Mouse (Mus musculus) liver, embryonic 11.5 days (tissue): ENCODE measurements at regions not wholly inside any gene's neighbourhood (a gene's known extent, or its start where the extent isn't known, plus 50 kb on each side); places are given as distances from the start of the nearest gene placed in this dataset.

Experiments used
- ATAC-seq: fragments of 200-750 bp; cut with Nextera tagmentation; replicated peaks from 2 replicates; pipeline ENCODE4 v1.8.0; 2017; ENCODE audit warnings: moderate number of reproducible peaks, mild to moderate bottlenecking, moderate TSS enrichment, moderate library complexity; ENCODE audit not compliant: low FRiP score
- DNase-seq: peaks from one replicate; pipeline ENCODE4 v3.0.0-alpha.2; 2017; ENCODE audit warnings: low spot score
- H3K27ac ChIP-seq: fragments of 300-500 bp; sonication (generic); 2 replicates; pipeline ENCODE4 v1.5.1; 2014; ENCODE audit warnings: mild to moderate bottlenecking, low read depth, low read length, control low read depth
- H3K27me3 ChIP-seq: fragments of 300-500 bp; sonication (generic); replicated peaks from 2 replicates; pipeline ENCODE4 v1.6.1; 2014; ENCODE audit warnings: low read length, mixed read lengths; ENCODE audit not compliant: control insufficient read depth, insufficient read depth
- H3K36me3 ChIP-seq: fragments of 300-500 bp; sonication (generic); 2 replicates; pipeline ENCODE4 v1.6.1; 2014; ENCODE audit warnings: mild to moderate bottlenecking, low read length, moderate library complexity, mixed read lengths; ENCODE audit not compliant: control insufficient read depth, insufficient read depth
- H3K4me1 ChIP-seq: fragments of 300-500 bp; sonication (generic); replicated peaks from 2 replicates; pipeline ENCODE4 v1.6.1; 2014; ENCODE audit warnings: low read length, mixed read lengths; ENCODE audit not compliant: control insufficient read depth, insufficient read depth
- H3K4me2 ChIP-seq: fragments of 300-500 bp; sonication (generic); 2 replicates; pipeline ENCODE4 v1.6.1; 2014; ENCODE audit warnings: mild to moderate bottlenecking, control low read depth, moderate library complexity
- H3K4me3 ChIP-seq: fragments of 300-500 bp; sonication (generic); 2 replicates; pipeline ENCODE4 v1.5.1; 2014; ENCODE audit warnings: low read depth, low read length, control low read depth
- H3K9ac ChIP-seq: fragments of 300-500 bp; sonication (generic); 2 replicates; pipeline ENCODE4 v1.6.1; 2014; ENCODE audit warnings: low read depth, low read length, control low read depth
- H3K9me3 ChIP-seq: fragments of 300-500 bp; sonication (generic); 2 replicates; pipeline ENCODE4 v1.6.1; 2016; ENCODE audit warnings: low read length, inconsistent platforms, mixed read lengths; ENCODE audit not compliant: control insufficient read depth
- WGBS: fragments of 180-500 bp; shearing (Covaris S2); extraction: QIAGEN DNeasy Blood & Tissue Kit; methylation state at CpG from one replicate; pipeline ENCODE4 v1.1.7; 2014; 5-methylcytosine and 5-hydroxymethylcytosine counted together

- ATAC-seq (no peak), DNase-seq (no peak)
- H3K9me3 ChIP-seq: no peaks in the 10 kb centered on the region
- no peaks in the 10 kb centered on the region for H3K4me1 ChIP-seq
- no peak overlapping the region for H3K4me2 ChIP-seq
- no peak overlapping the region for H3K4me3 ChIP-seq
- no peak overlapping the region for H3K9ac ChIP-seq
- H3K27ac ChIP-seq: no peak overlapping the region
- no peaks in the 10 kb centered on the region for H3K27me3 ChIP-seq
- no peaks in the 10 kb centered on the region for H3K36me3 ChIP-seq
- 69% methylated on average over 6 of the region's 6 CpGs for WGBS
Measured at GRCm38 (mm10) chr3:52576703-52577244, 308.6 kb downstream of the Foxo1 start.

DNA sequence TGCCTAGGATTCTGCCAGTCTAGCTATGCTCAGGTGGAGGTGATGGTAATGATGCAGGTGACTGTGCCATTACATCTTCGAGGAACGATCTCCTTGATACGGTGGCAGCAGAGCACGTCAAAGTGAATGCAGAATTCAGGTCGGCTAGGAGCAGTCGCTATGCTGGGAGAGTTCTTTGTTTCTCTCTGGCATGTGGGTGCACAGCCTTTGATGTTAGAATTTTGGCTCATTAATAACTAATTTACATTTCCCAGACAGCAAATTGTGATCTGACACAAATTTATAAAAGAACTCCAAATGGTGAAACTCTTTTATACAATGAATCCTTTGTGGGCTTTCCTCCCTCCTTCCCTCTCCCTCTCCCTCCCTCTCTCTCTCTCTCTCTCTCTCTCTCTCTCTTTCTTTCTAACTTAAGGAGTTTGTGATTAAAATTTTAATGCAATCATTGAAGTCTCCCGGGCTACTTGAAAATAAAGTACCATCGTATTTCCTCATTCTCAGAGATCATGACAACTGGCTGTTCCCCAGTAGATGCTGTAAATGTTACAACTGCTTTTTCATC, 307.2 kb downstream of the Foxo1 start:
- no peak for DNase-seq
- H3K4me3 ChIP-seq: no peak overlapping the region
- no peaks in the 10 kb centered on the region for H3K27me3 ChIP-seq
- H3K9me3 ChIP-seq: no peaks in the 10 kb centered on the region
- no peak overlapping the region for H3K27ac ChIP-seq
- H3K4me2 ChIP-seq: no peak overlapping the region
- ATAC-seq: no peak
- no peaks in the 10 kb centered on the region for H3K4me1 ChIP-seq
- no peaks in the 10 kb centered on the region for H3K36me3 ChIP-seq
- H3K9ac ChIP-seq: no peak overlapping the region
- WGBS: 87% methylated on average over 8 of the region's 8 CpGs

GRCm38 (mm10) chr3:52574341-52574740, 306.2 kb downstream of the Foxo1 start:
- H3K9ac ChIP-seq: no peak overlapping the region
- no peak for DNase-seq
- no peaks in the 10 kb centered on the region for H3K4me1 ChIP-seq
- no peak overlapping the region for H3K4me2 ChIP-seq
- H3K9me3 ChIP-seq: no peaks in the 10 kb centered on the region
- H3K27ac ChIP-seq: no peak overlapping the region
- WGBS: 82% methylated on average over 6 of the region's 6 CpGs
- no peaks in the 10 kb centered on the region for H3K27me3 ChIP-seq
- H3K36me3 ChIP-seq: no peaks in the 10 kb centered on the region
- no peak for ATAC-seq
- no peak overlapping the region for H3K4me3 ChIP-seq

- Histone ChIP-seq H3K4me3 (no peak overlapping the region), H3K4me1 (no peaks in the 10 kb centered on the region), H3K9me3 (no peaks in the 10 kb centered on the region), H3K36me3 (no peaks in the 10 kb centered on the region), H3K9ac (no peak overlapping the region), H3K4me2 (no peak overlapping the region), H3K27me3 (no peaks in the 10 kb centered on the region), H3K27ac (no peak overlapping the region)
- whole genome bisulfite sequencing: 78% methylated on average over 6 of the region's 6 CpGs
- ATAC-seq (no peak), DNase-seq (no peak)
Measured at GRCm38 (mm10) chr3:52573806-52574205, 305.7 kb downstream of the Foxo1 start.

DNA sequence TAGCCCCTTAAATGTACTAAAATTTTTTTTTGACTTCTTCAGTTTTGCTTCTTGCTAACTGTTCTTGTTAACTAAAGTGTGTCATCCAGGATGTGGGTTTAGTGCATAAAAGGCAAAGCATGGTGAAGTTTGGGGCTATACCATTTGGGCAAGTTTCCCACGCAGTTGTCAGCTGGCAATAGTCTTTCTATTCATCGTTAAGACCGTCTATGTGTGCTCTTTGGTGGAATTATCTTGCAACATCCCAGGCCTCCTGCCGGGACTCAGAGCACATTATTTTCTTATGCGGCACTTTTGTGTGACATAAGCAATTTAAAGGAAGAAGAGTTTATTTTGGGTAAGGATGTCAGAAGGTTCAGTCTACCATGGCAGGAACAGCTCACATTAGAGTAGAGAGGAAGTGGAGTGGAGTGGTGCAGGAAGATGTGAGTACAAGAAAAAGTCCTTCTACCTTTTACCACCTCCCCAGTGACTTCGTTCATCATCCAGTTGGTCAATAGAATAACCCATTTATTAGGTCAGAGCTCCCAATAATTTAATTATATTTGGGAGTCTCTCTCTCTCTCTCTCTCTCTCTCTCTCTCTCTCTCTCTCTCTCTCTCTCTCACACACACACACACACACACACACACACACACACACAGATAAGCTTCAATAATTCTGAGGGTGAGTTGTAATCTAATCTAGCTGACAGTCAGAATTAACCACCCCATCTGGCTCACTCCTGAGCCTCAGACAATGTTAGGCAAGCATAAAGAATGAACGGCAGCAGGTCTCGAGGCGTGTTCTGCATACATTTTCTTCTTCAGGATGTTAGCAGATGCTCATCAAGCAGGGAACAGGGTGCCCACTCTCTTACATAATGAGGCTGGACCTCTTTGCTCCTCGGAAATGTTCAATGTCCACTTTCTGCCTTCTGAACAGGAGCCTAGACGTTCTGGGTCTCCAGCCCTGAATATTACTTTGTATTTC, 304.7 kb downstream of the Foxo1 start:
- H3K27ac ChIP-seq: no peak overlapping the region
- H3K4me2 ChIP-seq: no peak overlapping the region
- ATAC-seq (no peak), DNase-seq (no peak)
- no peak overlapping the region for H3K4me3 ChIP-seq
- WGBS: 79% methylated on average over 11 of the region's 11 CpGs
- no peaks in the 10 kb centered on the region for H3K27me3 ChIP-seq
- no peaks in the 10 kb centered on the region for H3K4me1 ChIP-seq
- no peaks in the 10 kb centered on the region for H3K9me3 ChIP-seq
- no peaks in the 10 kb centered on the region for H3K36me3 ChIP-seq
- no peak overlapping the region for H3K9ac ChIP-seq

- WGBS: 56% methylated on average over 9 of the region's 9 CpGs
- Histone ChIP-seq H3K4me2 (no peak overlapping the region), H3K36me3 (no peaks in the 10 kb centered on the region), H3K9me3 (no peaks in the 10 kb centered on the region), H3K27ac (no peak overlapping the region), H3K9ac (no peak overlapping the region), H3K4me3 (no peak overlapping the region), H3K27me3 (no peaks in the 10 kb centered on the region), H3K4me1 (no peaks in the 10 kb centered on the region)
- no peak; the same call in 1 of the 2 replicates for ATAC-seq
- no peak for DNase-seq
Measured at GRCm38 (mm10) chr3:52567606-52568372, 299.7 kb downstream of the Foxo1 start.

- Histone ChIP-seq H3K9ac (no peak overlapping the region), H3K9me3 (no peaks in the 10 kb centered on the region), H3K4me3 (no peak overlapping the region), H3K27me3 (no peaks in the 10 kb centered on the region), H3K4me2 (no peak overlapping the region), H3K4me1 (no peaks in the 10 kb centered on the region), H3K36me3 (no peaks in the 10 kb centered on the region), H3K27ac (no peak overlapping the region)
- no peak for ATAC-seq
- 71% methylated on average over 5 of the region's 5 CpGs for WGBS
- no peak for DNase-seq
Measured at GRCm38 (mm10) chr3:52563595-52563994, 295.5 kb downstream of the Foxo1 start.

GRCm38 (mm10) chr3:52562816-52563215, 294.7 kb downstream of the Foxo1 start:
- no peaks in the 10 kb centered on the region for H3K36me3 ChIP-seq
- no peak overlapping the region for H3K4me3 ChIP-seq
- H3K27me3 ChIP-seq: no peaks in the 10 kb centered on the region
- 54% methylated on average over 5 of the region's 5 CpGs for WGBS
- H3K27ac ChIP-seq: no peak overlapping the region
- H3K4me1 ChIP-seq: no peaks in the 10 kb centered on the region
- H3K9ac ChIP-seq: no peak overlapping the region
- no peak for ATAC-seq
- no peaks in the 10 kb centered on the region for H3K9me3 ChIP-seq
- no peak for DNase-seq
- no peak overlapping the region for H3K4me2 ChIP-seq
